ENCODE assay signal across 12 mouse cellular contexts in genomic region chr8:125397981-125398380, GRCm38 (mm10).
DNase-seq lines count a peak whose midpoint lies in the region; ATAC-seq and TF ChIP-seq lines count a peak whose summit lies in the region.
"Had no signal": no experiment of that assay in that cellular context is flagged by ENCODE, and none has a peak within 500 bp of the region (broad histone marks: within the 10 kb centered on the region; RNA-seq: fewer than 3 reads in every experiment).

No protein-coding gene starts in this region.

- no peak overlapping the region for H3K4me2 ChIP-seq in intestine, embryonic 16.5 days (ENCODE audit: low read depth, low read length)
- H3K4me2 ChIP-seq in intestine, embryonic 15.5 days (replicated peaks): no peak overlapping the region

- H3K9me3 ChIP-seq in intestine, embryonic 16.5 days (ENCODE audit: control insufficient read depth, low read length): no peaks in the 10 kb centered on the region
- no peaks in the 10 kb centered on the region for H3K9me3 ChIP-seq in intestine, embryonic 15.5 days
- H3K9me3 ChIP-seq in ES-E14 (ENCODE audit: control insufficient read depth, insufficient read depth, low read depth, low read length): no peaks in the 10 kb centered on the region; the same call in 1 of the 2 replicates

- peak; percentile 71 for DNase-seq in ES-E14 (ENCODE audit: low read depth, low spot score)
- DNase-seq in urinary bladder, postnatal 14 days (ENCODE audit: low spot score): no peak
- DNase-seq in adrenal gland, postnatal 10 days: no peak
- DNase-seq: cerebellum, adult 9-10 months; forebrain, postnatal 0 days; gastrocnemius, postnatal 36 days; kidney, adult 18-20 months had no signal

- H3K4me3 ChIP-seq in intestine, embryonic 16.5 days (ENCODE audit: low read length): no peak overlapping the region
- no peak overlapping the region for H3K4me3 ChIP-seq in intestine, embryonic 15.5 days (replicated peaks)
- H3K4me3 ChIP-seq in ES-E14 (ENCODE audit: insufficient read depth in 1 of 2, low read depth in 1 of 2, low read length in 2 of 2, poor library complexity in 1 of 2, severe bottlenecking in 1 of 2): no peak overlapping the region

- WGBS in intestine, embryonic 16.5 days: 48% methylated on average over 12 of the region's 14 CpGs
- WGBS in intestine, embryonic 15.5 days: 47% methylated on average over 14 of the region's 14 CpGs

- in situ Hi-C loops in ES-E14 (cut with MboI; ENCODE audit: low sequenced_read_pairs in 2 of 2, unreplicated experiment in 2 of 2): no loop called here

- ATAC-seq in intestine, embryonic 16.5 days: peak; percentile 36; the same call in 1 of the 2 replicates
- ATAC-seq in intestine, embryonic 15.5 days: no peak
- peak; percentile 62 for ATAC-seq in granulocyte monocyte progenitor cell, adult 5-6 weeks (replicated peaks; ENCODE audit: poor library complexity, severe bottlenecking)
- ATAC-seq in megakaryocyte-erythroid progenitor cell, adult 5-6 weeks (replicated peaks; ENCODE audit: low FRiP score, low TSS enrichment, poor library complexity, severe bottlenecking): 0 out of 2 replicates have a peak, but pooled peaks have one; percentile 34
- ATAC-seq: forebrain, postnatal 0 days had no signal

- H3K36me3 ChIP-seq in intestine, embryonic 16.5 days (ENCODE audit: control insufficient read depth, insufficient read depth, low read length): no peaks in the 10 kb centered on the region
- H3K36me3 ChIP-seq in intestine, embryonic 15.5 days: no peaks in the 10 kb centered on the region
- no peaks in the 10 kb centered on the region for H3K36me3 ChIP-seq in ES-E14 (ENCODE audit: control insufficient read depth, insufficient read depth, low read length, poor library complexity, severe bottlenecking)

- H3K27me3 ChIP-seq in intestine, embryonic 16.5 days (replicated peaks; ENCODE audit: control insufficient read depth, insufficient read depth, low read length): no peaks in the 10 kb centered on the region
- H3K27me3 ChIP-seq in intestine, embryonic 15.5 days (replicated peaks): no peaks in the 10 kb centered on the region
- H3K27me3 ChIP-seq: CH12.LX had no signal

- no peaks in the 10 kb centered on the region for H3K4me1 ChIP-seq in intestine, embryonic 16.5 days (ENCODE audit: control insufficient read depth, insufficient read depth, low read length)
- no peaks in the 10 kb centered on the region for H3K4me1 ChIP-seq in intestine, embryonic 15.5 days (replicated peaks)
- H3K4me1 ChIP-seq in ES-E14 (ENCODE audit: control insufficient read depth in 2 of 2, insufficient read depth in 2 of 2, low read length in 2 of 2, poor library complexity in 1 of 2): peaks cover 0 to 4% of the 10 kb centered on the region in 2 experiments; a peak in 1 of 4 replicates

- H3K27ac ChIP-seq in intestine, embryonic 16.5 days (ENCODE audit: low read length): no peak overlapping the region
- no peak overlapping the region for H3K27ac ChIP-seq in intestine, embryonic 15.5 days
- H3K27ac ChIP-seq in ES-E14 (ENCODE audit: insufficient read depth, low read depth, low read length, poor library complexity, severe bottlenecking): no peak overlapping the region

- no peak overlapping the region for H3K9ac ChIP-seq in intestine, embryonic 16.5 days (ENCODE audit: low read depth, low read length)
- no peak overlapping the region for H3K9ac ChIP-seq in intestine, embryonic 15.5 days
- no peak overlapping the region for H3K9ac ChIP-seq in ES-E14 (ENCODE audit: insufficient read depth, low read depth, low read length, poor library complexity, severe bottlenecking)
- H3K9ac ChIP-seq: forebrain, postnatal 0 days had no signal

TF ChIP-seq in ES-E14, 5 proteins besides CTCF, POLR2A, EP300 and RAD21:
- TF ChIP-seq CHD2 (IDR thresholded peaks at IDR 0.05; ENCODE audit: low read depth, low read length) (no peak), MAFK (IDR thresholded peaks at IDR 0.05; ENCODE audit: insufficient read depth, low read depth, low read length) (no peak), ZNF384 (IDR thresholded peaks at IDR 0.05; ENCODE audit: low read depth, low read length) (no peak), HCFC1 (IDR thresholded peaks at IDR 0.05; ENCODE audit: borderline replicate concordance, insufficient read depth, low read length) (no peak), ZC3H11A (IDR thresholded peaks at IDR 0.05; ENCODE audit: borderline replicate concordance, low read depth, low read length) (no peak)
